Mouse (Mus musculus): ENCODE data around the gene Tor1a.
"Not testable (repeated sequence)": the region's sequence is repeated elsewhere in the genome, so short reads cannot be mapped to it uniquely, and the experiment has no call there.

Tor1a gene

GRCm38 (mm10) chr2:30917649-30918048 lies 50.1 kb downstream of the Tor1a start:
- DNase-seq: no peak

- not testable (repeated sequence) for DNase-seq
These were observed 51.8 kb downstream of the Tor1a start for GRCm38 (mm10) chr2:30915933-30916332.

GRCm38 (mm10) chr2:30915376-30915775 lies 52.4 kb downstream of the Tor1a start:
- no peak for DNase-seq

- DNase-seq: no peak
These were observed 52.9 kb downstream of the Tor1a start for GRCm38 (mm10) chr2:30914836-30915235.

GRCm38 (mm10) chr2:30913022-30913421 lies 54.7 kb downstream of the Tor1a start:
- no peak for DNase-seq

GRCm38 (mm10) chr2:30912291-30912773 lies 55.4 kb downstream of the Tor1a start:
- DNase-seq: no peak

Measured in cerebellum, adult 11 months (tissue).